Mouse (Mus musculus) ES-E14 (cell line): ENCODE results near the gene Mfsd4a.

ENCODE experiments used
- HCFC1 ChIP-seq: IDR thresholded peaks from 2 replicates; pipeline ENCODE4 v1.6.1; 2012; ENCODE audit warnings: low read length, inconsistent platforms, borderline replicate concordance; ENCODE audit not compliant: insufficient read depth
- ZC3H11A ChIP-seq: IDR thresholded peaks from 2 replicates; pipeline ENCODE4 v1.6.1; 2012; ENCODE audit warnings: low read depth, mild to moderate bottlenecking, inconsistent platforms, low read length, borderline replicate concordance

DNA sequence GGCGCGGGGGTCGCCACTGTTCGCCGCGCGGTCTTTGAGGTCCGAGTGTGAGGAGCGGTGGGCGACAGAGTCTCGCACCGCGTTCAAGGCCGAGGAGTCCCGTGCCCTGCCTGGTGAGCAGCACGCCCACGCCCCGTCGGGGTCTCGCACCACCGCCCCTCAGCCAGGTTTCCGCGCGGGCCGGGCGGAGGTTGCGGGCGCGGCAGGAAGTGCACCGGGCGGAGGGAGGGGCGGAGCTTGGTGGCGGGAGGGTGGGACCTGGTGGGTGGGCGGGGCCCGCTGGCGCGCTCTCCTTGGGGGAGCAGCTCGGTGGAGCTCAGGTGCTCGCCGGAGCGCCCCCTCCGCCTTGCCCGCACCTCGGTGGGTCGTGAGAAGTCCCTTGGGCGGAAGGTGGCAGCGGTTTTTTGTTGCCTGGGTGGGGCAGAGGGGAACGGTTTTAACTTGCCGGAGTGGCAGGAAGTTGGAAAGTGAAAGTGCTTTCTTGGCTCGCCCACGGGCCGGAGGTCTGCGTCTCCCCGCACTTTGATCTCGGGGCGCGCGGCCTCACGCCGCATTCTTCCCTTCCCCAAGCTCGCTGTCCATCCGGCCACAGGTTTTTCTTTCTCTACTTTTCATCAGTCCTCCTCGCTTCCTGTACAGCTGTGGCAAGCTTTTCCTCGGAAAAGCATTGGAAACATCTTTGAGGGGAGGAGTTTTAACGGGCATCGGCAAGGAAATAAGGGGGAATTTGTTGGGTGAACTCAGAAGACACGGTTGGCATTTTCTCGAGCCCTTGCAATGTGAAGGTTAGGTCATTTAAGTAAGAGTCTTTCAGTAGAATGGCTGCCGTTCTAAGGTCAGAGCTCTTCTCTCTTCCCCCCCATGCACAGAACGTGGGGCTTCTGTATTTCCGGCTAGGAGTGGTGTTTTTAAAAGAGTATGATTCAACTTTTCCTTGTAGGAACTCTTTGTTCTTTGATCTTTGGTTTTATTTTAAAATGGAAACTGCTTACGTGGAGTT lies 59.7 kb downstream of the Mfsd4a start:
- no peak for TF ChIP-seq ZC3H11A
- TF ChIP-seq HCFC1, result no peak
